27 mouse cellular contexts compared by ENCODE assay signal in the genomic region with DNA sequence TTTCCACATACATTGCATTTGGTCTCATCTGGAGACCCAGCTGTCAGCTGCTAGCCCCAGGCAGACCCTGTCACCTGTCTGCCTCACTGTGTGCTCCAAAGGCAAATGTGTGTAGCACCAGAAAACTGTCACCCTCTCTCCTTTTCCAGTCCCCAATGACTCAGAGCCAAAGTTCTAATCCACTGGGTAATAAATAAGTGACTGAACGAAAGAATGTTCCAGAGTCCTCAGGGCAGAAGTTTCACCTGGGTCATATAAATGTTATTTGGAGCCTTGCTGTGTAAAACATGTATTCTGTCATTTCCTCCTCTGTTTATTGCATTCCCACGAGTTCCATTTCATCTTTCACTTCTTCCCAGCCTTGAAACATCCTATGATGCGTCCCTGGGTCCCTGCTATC.
A peak's percentile ranks its signal among the peaks of the same experiment; 100 is the strongest.
DNase-seq lines count a peak whose midpoint lies in the region; ATAC-seq and TF ChIP-seq lines count a peak whose summit lies in the region.
"Had no signal": no experiment of that assay in that cellular context is flagged by ENCODE, and none has a peak within 500 bp of the region (broad histone marks: within the 10 kb centered on the region; RNA-seq: fewer than 3 reads in every experiment).

No protein-coding gene starts in this region.

- no peak overlapping the region for H3K4me3 ChIP-seq in kidney, embryonic 16.5 days (ENCODE audit: low read length)
- H3K4me3 ChIP-seq in intestine, embryonic 15.5 days (replicated peaks), result no peak overlapping the region
- H3K4me3 ChIP-seq in small intestine, adult 2 months (ENCODE audit: low read depth, low read length), result no peak overlapping the region
- H3K4me3 ChIP-seq: embryonic facial prominence, embryonic 12.5 days; embryonic facial prominence, embryonic 15.5 days; heart, embryonic 12.5 days; heart, embryonic 15.5 days; hindbrain, embryonic 10.5 days; hindbrain, embryonic 13.5 days had no signal

- H3K36me3 ChIP-seq in kidney, embryonic 16.5 days (ENCODE audit: insufficient read depth, low read length), result no peaks in the 10 kb centered on the region
- no peaks in the 10 kb centered on the region for H3K36me3 ChIP-seq in intestine, embryonic 15.5 days
- peaks cover 6% of the 10 kb centered on the region; the same call in 1 of the 2 replicates for H3K36me3 ChIP-seq in small intestine, adult 2 months (ENCODE audit: control insufficient read depth, insufficient read depth, low read length)
- H3K36me3 ChIP-seq: embryonic facial prominence, embryonic 12.5 days; embryonic facial prominence, embryonic 15.5 days; G1E; heart, embryonic 12.5 days; heart, embryonic 15.5 days; hindbrain, embryonic 10.5 days; hindbrain, embryonic 13.5 days had no signal

- in situ Hi-C loops in Patski (cut with MboI; ENCODE audit: low pct_unique_long_range_greater_than_20kb), result no loop called here

- H3K4me2 ChIP-seq in kidney, embryonic 16.5 days (replicated peaks; ENCODE audit: low read depth, low read length), result no peak overlapping the region
- no peak overlapping the region for H3K4me2 ChIP-seq in intestine, embryonic 15.5 days (replicated peaks)
- H3K4me2 ChIP-seq: embryonic facial prominence, embryonic 12.5 days; embryonic facial prominence, embryonic 15.5 days; heart, embryonic 12.5 days; heart, embryonic 15.5 days; hindbrain, embryonic 13.5 days had no signal

- CTCF ChIA-PET in Patski (lab: Charles Lee), result interaction anchor here (0.9 to 1.2 kb wide), 2 partner anchors 12 to 60 kb away, joined by 3 read pairs; no protein-coding TSS in a partner anchor

- POLR2A ChIA-PET in Patski (lab: Charles Lee), result no interaction called here

- H3K27ac ChIP-seq in kidney, embryonic 16.5 days (ENCODE audit: low read length), result no peak overlapping the region
- H3K27ac ChIP-seq in intestine, embryonic 15.5 days, result no peak overlapping the region
- peak overlapping the region; percentile 82 for H3K27ac ChIP-seq in small intestine, adult 2 months (ENCODE audit: insufficient read depth, low read depth, low read length)
- H3K27ac ChIP-seq: embryonic facial prominence, embryonic 12.5 days; embryonic facial prominence, embryonic 15.5 days; heart, embryonic 15.5 days; hindbrain, embryonic 10.5 days; hindbrain, embryonic 13.5 days had no signal

- no peaks in the 10 kb centered on the region for H3K27me3 ChIP-seq in kidney, embryonic 16.5 days (ENCODE audit: insufficient read depth, low read length)
- no peaks in the 10 kb centered on the region for H3K27me3 ChIP-seq in Patski
- no peaks in the 10 kb centered on the region for H3K27me3 ChIP-seq in intestine, embryonic 15.5 days (replicated peaks)
- no peaks in the 10 kb centered on the region for H3K27me3 ChIP-seq in small intestine, adult 2 months (ENCODE audit: control insufficient read depth, insufficient read depth, low read length)
- H3K27me3 ChIP-seq: CH12.LX; embryonic facial prominence, embryonic 12.5 days; embryonic facial prominence, embryonic 15.5 days; heart, embryonic 12.5 days; heart, embryonic 15.5 days; hindbrain, embryonic 13.5 days had no signal

- no peak for TF ChIP-seq POLR2A in small intestine, adult 2 months (IDR thresholded peaks at IDR 0.05; ENCODE audit: low read depth, low read length)

- no peaks in the 10 kb centered on the region for H3K4me1 ChIP-seq in kidney, embryonic 16.5 days (ENCODE audit: insufficient read depth, low read length)
- H3K4me1 ChIP-seq in intestine, embryonic 15.5 days (replicated peaks), result no peaks in the 10 kb centered on the region
- H3K4me1 ChIP-seq in small intestine, adult 2 months (ENCODE audit: control insufficient read depth, insufficient read depth, insufficient read length, low read length), result peaks cover 16% of the 10 kb centered on the region; the same call in 1 of the 2 replicates
- H3K4me1 ChIP-seq: embryonic facial prominence, embryonic 12.5 days; embryonic facial prominence, embryonic 15.5 days; heart, embryonic 12.5 days; heart, embryonic 15.5 days; hindbrain, embryonic 10.5 days; hindbrain, embryonic 13.5 days had no signal

- 66% methylated on average over 3 of the region's 3 CpGs for WGBS in kidney, embryonic 16.5 days
- WGBS in intestine, embryonic 15.5 days, result 45% methylated on average over 3 of the region's 3 CpGs
- 20% methylated on average over 3 of the region's 3 CpGs for WGBS in small intestine, adult 2 months

- peak; percentile 3 to 17 for DNase-seq in kidney, adult 8-10 months
- DNase-seq in Patski (ENCODE audit: low read depth, low spot score), result no peak
- DNase-seq in right cerebral cortex, postnatal 14 days, result no peak
- DNase-seq in lung, postnatal 25 days (ENCODE audit: low spot score), result no peak
- DNase-seq: adrenal gland, postnatal 10 days; adrenal gland, postnatal 36 days; B cell, adult 2 months; cerebellum, adult 11 months; cerebellum, adult 2 months; cerebellum, adult 9-11 months; cerebellum, postnatal 25 days; gastrocnemius, postnatal 25 days; heart, postnatal 36 days had no signal

- ATAC-seq in kidney, embryonic 16.5 days (ENCODE audit: low FRiP score, low TSS enrichment), result no peak
- ATAC-seq in Patski, result peak; percentile 14
- ATAC-seq in intestine, embryonic 15.5 days, result peak; percentile 58
- ATAC-seq: activated CD4-positive, CD25-positive, alpha-beta regulatory T cell, adult 4 months; forebrain, embryonic 14.5 days; hindbrain, embryonic 16.5 days had no signal

- H3K9ac ChIP-seq in kidney, embryonic 16.5 days (replicated peaks; ENCODE audit: low read length), result no peak overlapping the region
- H3K9ac ChIP-seq in intestine, embryonic 15.5 days, result no peak overlapping the region
- H3K9ac ChIP-seq: embryonic facial prominence, embryonic 12.5 days; embryonic facial prominence, embryonic 15.5 days; heart, embryonic 12.5 days; heart, embryonic 15.5 days; hindbrain, embryonic 13.5 days had no signal

- TF ChIP-seq CTCF in Patski (IDR thresholded peaks at IDR 0.05), result no peak
- no peak for TF ChIP-seq CTCF in small intestine, adult 2 months (IDR thresholded peaks at IDR 0.05; ENCODE audit: extremely low read depth, insufficient read length, insufficient replicate concordance, low read depth, low read length)

- H3K9me3 ChIP-seq in kidney, embryonic 16.5 days (ENCODE audit: low read length), result peaks cover 6% of the 10 kb centered on the region; the same call in 1 of the 2 replicates
- H3K9me3 ChIP-seq in intestine, embryonic 15.5 days, result no peaks in the 10 kb centered on the region
- H3K9me3 ChIP-seq: embryonic facial prominence, embryonic 12.5 days; embryonic facial prominence, embryonic 15.5 days; G1E; heart, embryonic 15.5 days; hindbrain, embryonic 13.5 days had no signal

Comparison
In these comparisons a context has a peak if more than half of its experiments do, and no peak if none do; other contexts are left out.
1. DNase-seq: peak in kidney, adult 8-10 months (2 of 2); none in Patski (single experiment), right cerebral cortex, postnatal 14 days (single experiment) and lung, postnatal 25 days (single experiment).